In genomic region chr11:81361040-81361439, GRCm38 (mm10) we compare ENCODE assay signal across 28 mouse cellular contexts.
DNase-seq lines count a peak whose midpoint lies in the region; ATAC-seq lines count a peak whose summit lies in the region.
"Had no signal": no experiment of that assay in that cellular context is flagged by ENCODE, and none has a peak within 500 bp of the region (broad histone marks: within the 10 kb centered on the region; RNA-seq: fewer than 3 reads in every experiment).

No protein-coding gene starts in this region.

- H3K27me3 ChIP-seq in limb, embryonic 13.5 days: no peaks in the 10 kb centered on the region
- H3K27me3 ChIP-seq in limb, embryonic 10.5 days (ENCODE audit: low read depth, poor library complexity, severe bottlenecking): no peaks in the 10 kb centered on the region
- no peaks in the 10 kb centered on the region for H3K27me3 ChIP-seq in midbrain, embryonic 14.5 days (ENCODE audit: control insufficient read depth, insufficient read depth, low read length)
- H3K27me3 ChIP-seq: embryonic facial prominence, embryonic 13.5 days; forebrain, embryonic 15.5 days; heart, embryonic 12.5 days; hindbrain, embryonic 15.5 days; liver, embryonic 15.5 days had no signal

- H3K9ac ChIP-seq in limb, embryonic 13.5 days: no peak overlapping the region
- no peak overlapping the region for H3K9ac ChIP-seq in midbrain, embryonic 14.5 days (replicated peaks; ENCODE audit: low read length)
- H3K9ac ChIP-seq: embryonic facial prominence, embryonic 13.5 days; forebrain, embryonic 15.5 days; heart, embryonic 12.5 days; hindbrain, embryonic 15.5 days; liver, embryonic 15.5 days; lung, embryonic 14.5 days had no signal

- H3K9me3 ChIP-seq in limb, embryonic 13.5 days: 0 out of 2 replicates have a peak, but pooled peaks cover 6% of the 10 kb centered on the region
- no peaks in the 10 kb centered on the region for H3K9me3 ChIP-seq in limb, embryonic 10.5 days (replicated peaks)
- H3K9me3 ChIP-seq in midbrain, embryonic 14.5 days (ENCODE audit: control insufficient read depth, low read length): no peaks in the 10 kb centered on the region
- H3K9me3 ChIP-seq: embryonic facial prominence, embryonic 13.5 days; forebrain, embryonic 15.5 days; heart, embryonic 12.5 days; hindbrain, embryonic 15.5 days; liver, embryonic 15.5 days had no signal

- no peaks in the 10 kb centered on the region for H3K36me3 ChIP-seq in limb, embryonic 13.5 days
- no peaks in the 10 kb centered on the region for H3K36me3 ChIP-seq in limb, embryonic 10.5 days
- no peaks in the 10 kb centered on the region for H3K36me3 ChIP-seq in midbrain, embryonic 14.5 days (ENCODE audit: control insufficient read depth, insufficient read depth, low read length)
- H3K36me3 ChIP-seq: embryonic facial prominence, embryonic 13.5 days; forebrain, embryonic 10.5 days; forebrain, embryonic 15.5 days; heart, embryonic 12.5 days; hindbrain, embryonic 15.5 days; liver, embryonic 15.5 days; midbrain, embryonic 10.5 days had no signal

- ATAC-seq in limb, embryonic 13.5 days (ENCODE audit: low FRiP score, low read depth): 0 out of 2 replicates have a peak, but pooled peaks have one; percentile 54
- no peak for ATAC-seq in midbrain, embryonic 14.5 days (ENCODE audit: low FRiP score, low TSS enrichment)
- ATAC-seq: forebrain, embryonic 15.5 days; inflammation-experienced regulatory T-cells, adult 6 months; midbrain, embryonic 16.5 days; Patski had no signal

- peaks cover 13% of the 10 kb centered on the region for H3K4me1 ChIP-seq in limb, embryonic 13.5 days
- H3K4me1 ChIP-seq in limb, embryonic 10.5 days: peaks cover 15% of the 10 kb centered on the region
- no peaks in the 10 kb centered on the region for H3K4me1 ChIP-seq in midbrain, embryonic 14.5 days (ENCODE audit: control insufficient read depth, insufficient read depth, low read length)
- H3K4me1 ChIP-seq: embryonic facial prominence, embryonic 13.5 days; forebrain, embryonic 10.5 days; heart, embryonic 12.5 days; liver, embryonic 15.5 days; midbrain, embryonic 10.5 days had no signal

- no peak overlapping the region for H3K4me2 ChIP-seq in limb, embryonic 13.5 days (replicated peaks)
- no peak overlapping the region for H3K4me2 ChIP-seq in midbrain, embryonic 14.5 days (ENCODE audit: low read length)
- H3K4me2 ChIP-seq: embryonic facial prominence, embryonic 13.5 days; forebrain, embryonic 15.5 days; heart, embryonic 12.5 days; hindbrain, embryonic 15.5 days; liver, embryonic 15.5 days; lung, embryonic 14.5 days had no signal

- peak; percentile 14 for DNase-seq in kidney, adult 9 months
- no peak for DNase-seq in kidney, adult 18-20 months
- DNase-seq in limb, embryonic 10.5 days (ENCODE audit: low spot score): no peak
- DNase-seq in adrenal gland, postnatal 36 days: peak; percentile 30 to 31
- DNase-seq in midbrain, embryonic 14.5 days: no peak
- no peak for DNase-seq in right cerebral cortex, postnatal 25 days
- DNase-seq: cerebellum, adult 18-20 months; cerebellum, postnatal 10 days; gastrocnemius, postnatal 36 days; heart, adult 18-20 months; heart, postnatal 4 days; lung, embryonic 14.5 days; lung, postnatal 14 days; spleen, adult 18-20 months; thymus, postnatal 25 days had no signal

- no peak overlapping the region for H3K27ac ChIP-seq in limb, embryonic 13.5 days
- H3K27ac ChIP-seq in limb, embryonic 10.5 days: no peak overlapping the region
- no peak overlapping the region for H3K27ac ChIP-seq in midbrain, embryonic 14.5 days (replicated peaks; ENCODE audit: low read depth, low read length)
- H3K27ac ChIP-seq: embryonic facial prominence, embryonic 13.5 days; forebrain, embryonic 10.5 days; forebrain, embryonic 15.5 days; hindbrain, embryonic 15.5 days; kidney, postnatal 0 days; layer of hippocampus, adult 2 months; liver, embryonic 15.5 days; midbrain, embryonic 10.5 days had no signal

- H3K4me3 ChIP-seq in limb, embryonic 13.5 days: no peak overlapping the region
- H3K4me3 ChIP-seq in limb, embryonic 10.5 days: no peak overlapping the region
- H3K4me3 ChIP-seq in midbrain, embryonic 14.5 days (replicated peaks; ENCODE audit: low read depth, low read length): no peak overlapping the region
- H3K4me3 ChIP-seq: embryonic facial prominence, embryonic 13.5 days; forebrain, embryonic 10.5 days; forebrain, embryonic 15.5 days; heart, embryonic 12.5 days; hindbrain, embryonic 15.5 days; layer of hippocampus, adult 2 months; liver, embryonic 15.5 days; midbrain, embryonic 10.5 days had no signal

- WGBS in limb, embryonic 13.5 days: 24% methylated on average over 4 of the region's 4 CpGs
- WGBS in limb, embryonic 10.5 days: 59% methylated on average over 4 of the region's 4 CpGs
- 90% methylated on average over 4 of the region's 4 CpGs for WGBS in midbrain, embryonic 14.5 days

Comparison
In these comparisons a context has a peak if more than half of its experiments do, and no peak if none do; other contexts are left out.
1. DNase-seq: peak in kidney, adult 9 months (single experiment) and adrenal gland, postnatal 36 days (2 of 2); none in kidney, adult 18-20 months (single experiment), limb, embryonic 10.5 days (single experiment), midbrain, embryonic 14.5 days (single experiment) and right cerebral cortex, postnatal 25 days (single experiment).